Comparison of ENCODE assay signal across 20 mouse cellular contexts in genomic region chr16:5109877-5110276, GRCm38 (mm10). TPM values are rescaled to one million over a fixed set of nuclear protein-coding genes. Genes with fewer than 3 reads are reported as not detected.
DNase-seq lines count a peak whose midpoint lies in the region; ATAC-seq and TF ChIP-seq lines count a peak whose summit lies in the region.
"Had no signal": no experiment of that assay in that cellular context is flagged by ENCODE, and none has a peak within 500 bp of the region (broad histone marks: within the 10 kb centered on the region; RNA-seq: fewer than 3 reads in every experiment).

No protein-coding gene starts in this region.

- no peaks in the 10 kb centered on the region for H3K27me3 ChIP-seq in intestine, embryonic 16.5 days (replicated peaks; ENCODE audit: control insufficient read depth, insufficient read depth, low read length)
- no peaks in the 10 kb centered on the region for H3K27me3 ChIP-seq in kidney, embryonic 14.5 days (ENCODE audit: control insufficient read depth, insufficient read depth, low read length)
- H3K27me3 ChIP-seq in liver, postnatal 0 days (ENCODE audit: insufficient read depth, low read length), result no peaks in the 10 kb centered on the region
- H3K27me3 ChIP-seq: forebrain, embryonic 12.5 days; lung, embryonic 15.5 days; midbrain, embryonic 12.5 days had no signal

- no peak for TF ChIP-seq EP300 in liver, postnatal 0 days (IDR thresholded peaks at IDR 0.05; ENCODE audit: low read depth)

- H3K36me3 ChIP-seq in intestine, embryonic 16.5 days (ENCODE audit: control insufficient read depth, insufficient read depth, low read length), result no peaks in the 10 kb centered on the region
- H3K36me3 ChIP-seq in kidney, embryonic 14.5 days (ENCODE audit: control insufficient read depth, insufficient read depth, low read length), result no peaks in the 10 kb centered on the region
- H3K36me3 ChIP-seq in liver, postnatal 0 days (replicated peaks; ENCODE audit: insufficient read depth, low read length), result no peaks in the 10 kb centered on the region
- H3K36me3 ChIP-seq: forebrain, embryonic 12.5 days; lung, embryonic 15.5 days; midbrain, embryonic 12.5 days had no signal

- peaks cover 12% of the 10 kb centered on the region for H3K4me1 ChIP-seq in intestine, embryonic 16.5 days (ENCODE audit: control insufficient read depth, insufficient read depth, low read length)
- H3K4me1 ChIP-seq in kidney, embryonic 14.5 days (ENCODE audit: control insufficient read depth, insufficient read depth, low read length), result no peaks in the 10 kb centered on the region
- peaks cover 6% of the 10 kb centered on the region; the same call in 1 of the 2 replicates for H3K4me1 ChIP-seq in liver, postnatal 0 days (ENCODE audit: insufficient read depth)
- H3K4me1 ChIP-seq: forebrain, embryonic 12.5 days; midbrain, embryonic 12.5 days had no signal

- TF ChIP-seq CTCF in liver, postnatal 0 days (IDR thresholded peaks at IDR 0.05; ENCODE audit: low read depth), result no peak

- 57% methylated on average over 7 of the region's 7 CpGs for WGBS in intestine, embryonic 16.5 days
- 54% methylated on average over 7 of the region's 7 CpGs for WGBS in kidney, embryonic 14.5 days
- WGBS in liver, postnatal 0 days (ENCODE audit: insufficient replicate concordance), result 58% methylated on average over 7 of the region's 7 CpGs

- no peak overlapping the region for H3K27ac ChIP-seq in intestine, embryonic 16.5 days (ENCODE audit: low read length)
- no peak overlapping the region; the same call in 1 of the 2 replicates for H3K27ac ChIP-seq in kidney, embryonic 14.5 days (ENCODE audit: low read depth, low read length)
- H3K27ac ChIP-seq in liver, postnatal 0 days (ENCODE audit: low read depth), result peak overlapping the region; percentile 11; the same call in 1 of the 2 replicates
- H3K27ac ChIP-seq: forebrain, embryonic 12.5 days; hindbrain, embryonic 14.5 days; lung, embryonic 15.5 days; midbrain, embryonic 12.5 days had no signal

- H3K4me2 ChIP-seq in intestine, embryonic 16.5 days (ENCODE audit: low read depth, low read length), result no peak overlapping the region
- no peak overlapping the region for H3K4me2 ChIP-seq in kidney, embryonic 14.5 days (replicated peaks; ENCODE audit: low read depth, low read length)
- H3K4me2 ChIP-seq in liver, postnatal 0 days (ENCODE audit: low read depth, low read length), result peak overlapping the region; percentile 22; the same call in 1 of the 2 replicates
- H3K4me2 ChIP-seq: forebrain, embryonic 12.5 days; heart, embryonic 11.5 days; hindbrain, embryonic 14.5 days; lung, embryonic 15.5 days; midbrain, embryonic 12.5 days had no signal

- 0 out of 2 replicates have a peak overlapping the region, but pooled peaks have one; percentile 7 for H3K9ac ChIP-seq in intestine, embryonic 16.5 days (ENCODE audit: low read depth, low read length)
- no peak overlapping the region for H3K9ac ChIP-seq in kidney, embryonic 14.5 days (ENCODE audit: low read depth, low read length)
- H3K9ac ChIP-seq in liver, postnatal 0 days (replicated peaks), result no peak overlapping the region
- H3K9ac ChIP-seq: forebrain, embryonic 12.5 days; hindbrain, embryonic 14.5 days; lung, embryonic 15.5 days; midbrain, embryonic 12.5 days had no signal

- peak; percentile 85 for ATAC-seq in intestine, embryonic 16.5 days
- ATAC-seq in kidney, embryonic 14.5 days (ENCODE audit: low FRiP score, low TSS enrichment), result peak; percentile 62
- peak; percentile 78 for ATAC-seq in liver, postnatal 0 days
- ATAC-seq in inflammation-experienced regulatory T-cells, adult 6 months, result no peak

- no peak overlapping the region for H3K4me3 ChIP-seq in intestine, embryonic 16.5 days (ENCODE audit: low read length)
- no peak overlapping the region for H3K4me3 ChIP-seq in kidney, embryonic 14.5 days (ENCODE audit: low read length)
- no peak overlapping the region for H3K4me3 ChIP-seq in liver, postnatal 0 days (ENCODE audit: low read depth, low read length)
- H3K4me3 ChIP-seq: forebrain, embryonic 12.5 days; lung, embryonic 15.5 days; midbrain, embryonic 12.5 days had no signal

- peaks cover 4% of the 10 kb centered on the region; the same call in 1 of the 2 replicates for H3K9me3 ChIP-seq in intestine, embryonic 16.5 days (ENCODE audit: control insufficient read depth, low read length)
- H3K9me3 ChIP-seq in kidney, embryonic 14.5 days (ENCODE audit: control insufficient read depth, low read length), result no peaks in the 10 kb centered on the region
- H3K9me3 ChIP-seq in liver, postnatal 0 days (ENCODE audit: low read length), result no peaks in the 10 kb centered on the region
- H3K9me3 ChIP-seq: forebrain, embryonic 12.5 days; lung, embryonic 15.5 days; midbrain, embryonic 12.5 days had no signal

- peak; percentile 54 for DNase-seq in liver
- DNase-seq in liver, postnatal 0 days, result peak; percentile 49
- no peak for DNase-seq in spleen, postnatal 36 days (ENCODE audit: low spot score in 2 of 2)
- no peak for DNase-seq in frontal cortex, postnatal 25 days (ENCODE audit: low spot score in 2 of 2)
- no peak for DNase-seq in lung, postnatal 36 days
- DNase-seq: adrenal gland, adult 8-10 months; cerebellum, postnatal 10 days; gastrocnemius, postnatal 36 days; heart, postnatal 14 days; layer of hippocampus, postnatal 36 days; thymus, postnatal 4 days had no signal

RNA-seq across cellular contexts. Expression of gene Ppl, which starts 22.3 kb away (rescaled TPM):
- 3.1 and 3.4 TPM in 2 replicates for polyA plus RNA-seq in intestine, embryonic 16.5 days (2015; fragmentation: Nextera tagmentation; extraction: Ambion mirVana)
- polyA plus RNA-seq in kidney, embryonic 14.5 days (2014; fragmentation: Nextera tagmentation; extraction: Ambion mirVana), result 1.4 and 2.6 TPM in 2 replicates
- polyA plus RNA-seq in liver, postnatal 0 days (2015; fragmentation: Nextera tagmentation; extraction: Ambion mirVana), result 0.39 and 0.54 TPM in 2 replicates
- under 1 TPM in 2 of 3 experiments, not detected in 1; 0.10 to 0.12 TPM for polyA plus RNA-seq in inflammation-experienced regulatory T-cells, adult 6 months (2017; shearing (Covaris generic))

RNA-seq across cellular contexts. Expression of gene Sec14l5, which starts 37.0 kb away (rescaled TPM):
- 0.05 TPM in 1 of 2 replicates, not detected in the other for polyA plus RNA-seq in intestine, embryonic 16.5 days (2015; fragmentation: Nextera tagmentation; extraction: Ambion mirVana)
- not detected in 2 replicates for polyA plus RNA-seq in kidney, embryonic 14.5 days (2014; fragmentation: Nextera tagmentation; extraction: Ambion mirVana)
- polyA plus RNA-seq in liver, postnatal 0 days (2015; fragmentation: Nextera tagmentation; extraction: Ambion mirVana), result 0.04 TPM in 1 of 2 replicates, not detected in the other
- polyA plus RNA-seq in inflammation-experienced regulatory T-cells, adult 6 months (2017; shearing (Covaris generic)), result not detected
- polyA plus RNA-seq: heart, embryonic 11.5 days; limb, embryonic 11.5 days had no signal

Comparison
In these comparisons a context has a peak if more than half of its experiments do, and no peak if none do; other contexts are left out.
1. DNase-seq: peak in liver (single experiment) and liver, postnatal 0 days (single experiment); none in spleen, postnatal 36 days (0 of 2), frontal cortex, postnatal 25 days (0 of 2) and lung, postnatal 36 days (single experiment).